Mouse (Mus musculus): ENCODE results near the gene Col5a1. TPM values are rescaled to one million over a fixed set of nuclear protein-coding genes. Genes with fewer than 3 reads are reported as not detected.

The Col5a1 gene
- total RNA-seq, 2 experiments from 2014 or later, result 100 to 109 TPM

DNA sequence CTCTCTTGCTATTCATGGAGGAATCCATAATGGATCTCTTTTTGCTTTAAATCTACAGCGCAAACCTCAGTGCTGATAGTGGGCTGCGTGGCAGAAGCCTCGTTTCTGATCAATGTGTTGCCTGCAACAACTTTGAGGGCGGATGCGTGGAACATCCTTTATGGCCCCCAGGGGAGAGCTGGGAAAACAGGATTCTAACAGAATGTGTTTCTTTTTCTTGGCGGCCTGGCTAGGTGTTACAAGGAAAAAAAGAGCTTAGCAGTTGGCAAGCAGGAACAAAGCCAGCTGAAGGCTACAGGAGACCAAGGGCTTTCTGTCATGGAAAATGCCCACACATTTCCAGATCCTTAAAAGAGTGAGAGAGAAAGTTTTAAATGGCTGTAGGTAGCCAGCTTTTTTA, 180.9 kb downstream of the Col5a1 start:
- peak in 1 of 2 experiments; percentile 7 for DNase-seq
- intact Hi-C loops (cut with DNase I), result no loop called here

DNA sequence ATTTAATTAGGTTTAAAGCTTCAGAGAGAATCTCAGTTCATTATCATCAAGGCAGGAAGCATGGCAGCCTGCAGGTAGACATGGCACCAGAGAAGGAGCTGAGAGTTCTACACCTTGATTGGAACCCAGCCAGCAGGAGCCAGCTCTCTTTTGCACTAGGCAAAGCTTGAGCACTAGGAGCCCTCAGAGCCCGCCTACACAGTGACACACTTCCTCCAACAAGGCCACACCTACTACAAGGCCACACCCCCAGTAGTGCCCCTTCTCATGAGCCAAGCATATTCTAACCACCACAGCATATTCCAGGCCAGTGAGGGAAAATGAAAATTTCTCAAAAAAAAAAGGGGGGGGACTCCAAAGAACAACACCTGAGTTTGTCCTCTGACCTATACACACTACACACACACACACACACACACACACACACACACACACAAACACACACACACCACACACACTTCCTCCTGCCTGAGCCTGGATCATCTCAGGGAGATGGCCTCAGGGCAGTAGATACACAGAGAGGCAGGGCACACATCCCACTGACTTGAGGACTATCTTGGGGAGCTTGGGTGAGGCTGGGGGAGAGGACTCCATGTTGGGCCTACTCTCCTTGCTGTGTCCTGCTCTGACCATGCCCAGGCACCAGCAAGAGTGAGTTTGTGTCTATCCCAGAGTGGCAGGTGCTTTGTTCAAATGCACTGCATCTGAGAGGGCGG, 181.8 kb downstream of the Col5a1 start:
- intact Hi-C loops (cut with DNase I), result no loop called here
- DNase-seq, result no peak

DNA sequence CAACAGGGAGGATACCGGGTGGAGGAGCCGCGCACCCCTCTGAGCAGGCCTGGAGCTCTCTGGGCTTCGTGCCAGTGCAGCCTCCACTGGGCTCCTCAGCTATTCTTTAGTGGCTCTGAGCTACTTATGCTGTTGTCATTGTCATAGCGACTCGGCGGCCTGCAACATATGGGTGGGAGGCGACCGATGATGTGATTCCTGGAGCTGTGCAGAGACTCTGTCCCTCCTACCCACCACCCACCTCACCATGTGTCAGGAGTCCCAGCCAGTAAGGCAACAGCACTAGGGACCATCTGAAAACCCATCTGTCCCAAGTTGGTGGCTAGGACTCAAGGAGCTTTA, 182.3 kb downstream of the Col5a1 start:
- intact Hi-C loops (cut with DNase I), result no loop called here
- DNase-seq, result no peak

DNA sequence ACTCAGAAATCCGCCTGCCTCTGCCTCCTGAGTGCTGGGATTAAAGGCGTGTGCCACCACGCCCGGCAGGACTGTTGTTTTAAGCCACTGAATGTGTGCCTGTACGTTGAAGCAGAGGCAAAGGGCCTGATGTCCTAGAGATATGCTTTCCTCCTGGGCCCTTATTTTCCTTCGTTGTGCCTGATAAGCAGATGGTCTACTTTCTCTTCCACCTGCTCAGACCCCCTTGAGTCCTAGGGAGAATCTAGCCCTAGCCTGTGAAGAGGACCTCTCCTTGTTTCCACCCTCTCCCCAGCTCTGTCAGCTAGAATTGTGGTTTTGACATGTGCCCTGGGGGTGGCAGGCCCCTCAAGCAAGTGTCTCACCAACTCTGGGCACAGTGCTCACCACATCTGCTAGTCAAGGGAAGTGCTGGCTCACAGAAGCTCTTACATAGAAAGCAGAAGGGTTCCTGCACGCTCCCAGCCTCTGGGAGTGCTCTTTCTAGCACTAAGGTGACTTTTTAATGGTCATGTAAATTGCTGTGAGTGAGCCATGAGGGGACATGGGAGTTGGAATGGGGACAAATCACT, 189.5 kb downstream of the Col5a1 start:
- DNase-seq, result no peak
- intact Hi-C loops (cut with DNase I), result no loop called here

DNA sequence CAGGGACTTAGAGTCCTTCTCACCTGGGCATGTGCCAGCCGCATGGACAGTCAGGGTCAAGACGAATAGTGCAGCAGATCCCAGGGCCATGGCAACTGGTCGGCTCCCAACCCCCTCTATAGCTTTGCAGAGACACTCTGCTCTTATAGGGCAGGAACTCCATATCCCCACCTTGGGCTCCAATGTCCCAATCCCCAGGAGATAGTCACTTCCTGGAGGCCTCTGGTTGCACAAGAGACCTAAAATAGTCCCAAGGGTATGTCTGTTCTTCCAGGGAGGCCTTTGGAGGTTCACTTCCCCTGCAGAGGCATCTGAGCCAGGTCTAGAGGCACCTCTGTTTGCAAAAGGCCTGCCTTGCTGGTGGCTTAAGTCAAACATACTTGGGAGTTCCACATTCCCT, 198.5 kb downstream of the Col5a1 start, which contains the start of gene Fcnb:
Gene Fcnb (minus strand): TSS at position 118 of the 400 bp plus-strand sequence.
- intact Hi-C loops (cut with DNase I), result no loop called here
- DNase-seq, result no peak

DNA sequence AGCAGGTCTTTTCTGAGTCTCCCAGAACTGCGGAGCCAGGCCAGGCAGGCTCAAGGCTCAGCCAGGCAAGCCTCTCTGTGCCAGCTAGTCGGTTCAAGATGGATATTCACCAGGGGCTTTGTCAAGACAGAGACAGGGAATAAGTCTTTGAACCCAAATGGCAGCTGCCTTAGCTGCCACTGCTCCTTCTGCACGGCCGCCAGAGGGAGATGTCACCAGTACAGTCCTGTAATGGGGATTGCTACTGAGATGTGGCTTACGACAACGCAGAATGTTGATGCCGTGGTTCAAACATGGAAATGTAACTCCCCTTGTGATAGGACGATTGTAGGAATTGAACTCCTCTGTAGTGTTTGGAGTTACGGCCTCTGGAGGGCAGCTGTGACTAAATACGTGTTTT, 199.9 kb downstream of the Col5a1 start:
- intact Hi-C loops (cut with DNase I), result no loop called here
- no peak for DNase-seq

DNA sequence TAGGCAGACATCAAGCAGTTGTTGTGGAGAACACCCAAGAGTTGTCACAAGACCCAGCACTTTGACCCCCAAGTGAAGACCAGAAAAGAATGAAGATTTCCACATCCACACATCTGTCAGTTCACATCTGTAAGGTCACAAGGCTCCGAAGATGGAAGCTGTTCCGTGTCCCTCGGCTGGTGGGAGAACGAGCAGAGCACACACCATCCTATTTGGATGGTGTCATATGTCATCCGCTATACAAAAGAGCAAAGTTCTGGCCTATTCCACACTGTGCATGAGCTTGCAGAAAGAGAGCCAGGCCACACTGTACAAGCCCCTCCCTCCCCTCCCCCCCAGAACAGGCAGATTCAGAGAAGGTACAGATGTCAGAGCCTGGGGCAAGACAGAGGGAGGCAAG, 202.9 kb downstream of the Col5a1 start:
- intact Hi-C loops (cut with DNase I), result no loop called here
- no peak for DNase-seq

Other genes starting within 250 kb of the Col5a1 start
- gene Rxra, start 210.0 kb upstream of the Col5a1 start, total RNA-seq (2021), result 10 to 100 TPM; 38.8 to 42.2 TPM
- gene Fcnb, start 198.5 kb downstream of the Col5a1 start, total RNA-seq (2021), result not detected